Mouse (Mus musculus) ES-E14 (cell line): Measurements from ENCODE around the gene Ms4a5. TPM values are rescaled to one million over a fixed set of nuclear protein-coding genes. Genes with fewer than 3 reads are reported as not detected.

Experiments used
- DNase-seq: peaks from one replicate; pipeline ENCODE4 v3.0.0-alpha.2; 2013; ENCODE audit warnings: low read depth, low spot score
- H3K27ac ChIP-seq: 2 replicates; pipeline ENCODE4 v1.5.1; 2012; ENCODE audit warnings: low read depth, mild to moderate bottlenecking, low read length, moderate library complexity, mixed read lengths; ENCODE audit not compliant: poor library complexity, insufficient read depth, severe bottlenecking
- H3K36me3 ChIP-seq: 2 replicates; pipeline ENCODE4 v1.6.1; 2012; ENCODE audit warnings: mild to moderate bottlenecking, low read length, moderate library complexity, mixed read lengths; ENCODE audit not compliant: control insufficient read depth, poor library complexity, insufficient read depth, severe bottlenecking
- H3K4me1 ChIP-seq, 2 experiments: fragments of 150-350 bp in 1 of 2; sonication (generic) in 1 of 2; 2 replicates each; pipeline ENCODE4 v1.6.1; 2012; ENCODE audit warnings: low read length in 2 of 2, mild to moderate bottlenecking in 1 of 2, mixed read lengths in 1 of 2; ENCODE audit not compliant: control insufficient read depth in 2 of 2, insufficient read depth in 2 of 2, poor library complexity in 1 of 2
- H3K4me3 ChIP-seq, 2 experiments: fragments of 150-350 bp in 1 of 2; sonication (generic) in 1 of 2; 2 replicates each; pipeline ENCODE4 v1.5.1; 2012; ENCODE audit warnings: low read length in 2 of 2, low read depth in 1 of 2, mild to moderate bottlenecking in 1 of 2, mixed read lengths in 1 of 2; ENCODE audit not compliant: insufficient read depth in 1 of 2, poor library complexity in 1 of 2, severe bottlenecking in 1 of 2
- H3K9ac ChIP-seq: 2 replicates; pipeline ENCODE4 v1.6.1; 2012; ENCODE audit warnings: low read depth, mild to moderate bottlenecking, low read length, mixed read lengths; ENCODE audit not compliant: poor library complexity, insufficient read depth, severe bottlenecking
- H3K9me3 ChIP-seq: fragments of 150-350 bp; sonication (generic); 2 replicates; pipeline ENCODE4 v1.6.1; 2012; ENCODE audit warnings: low read depth, mild to moderate bottlenecking, low read length; ENCODE audit not compliant: control insufficient read depth, insufficient read depth
- CHD2 ChIP-seq: IDR thresholded peaks from 2 replicates; pipeline ENCODE4 v1.6.1; 2014; ENCODE audit warnings: mild to moderate bottlenecking, low read depth, low read length, inconsistent platforms
- HCFC1 ChIP-seq: IDR thresholded peaks from 2 replicates; pipeline ENCODE4 v1.6.1; 2012; ENCODE audit warnings: low read length, inconsistent platforms, borderline replicate concordance; ENCODE audit not compliant: insufficient read depth
- MAFK ChIP-seq: IDR thresholded peaks from 2 replicates; pipeline ENCODE4 v1.6.1; 2014; ENCODE audit warnings: mild to moderate bottlenecking, low read depth, low read length, inconsistent platforms; ENCODE audit not compliant: insufficient read depth
- ZC3H11A ChIP-seq: IDR thresholded peaks from 2 replicates; pipeline ENCODE4 v1.6.1; 2012; ENCODE audit warnings: low read depth, mild to moderate bottlenecking, inconsistent platforms, low read length, borderline replicate concordance
- ZNF384 ChIP-seq: IDR thresholded peaks from 2 replicates; pipeline ENCODE4 v1.6.1; 2012; ENCODE audit warnings: low read depth, low read length, inconsistent platforms
- in situ Hi-C, 2 experiments: fragments of 600-800 bp; cut with MboI; formaldehyde crosslinking; loops; one replicate each; pipeline ENCODE4 v1.15.1; 2025; ENCODE audit warnings: low sequenced_read_pairs in 2 of 2, inconsistent platforms in 1 of 2; ENCODE audit not compliant: unreplicated experiment in 2 of 2
- total RNA-seq: library from RNA; depleted of rRNA; stranded (reverse); fragments of 300-350 nt; gene quantifications from 2 replicates; pipeline ENCODE4 v1.2.3, GENCODE M21; 2012; rRNA removed

Ms4a5 gene
- total RNA-seq, 1 experiment = not detected

DNA sequence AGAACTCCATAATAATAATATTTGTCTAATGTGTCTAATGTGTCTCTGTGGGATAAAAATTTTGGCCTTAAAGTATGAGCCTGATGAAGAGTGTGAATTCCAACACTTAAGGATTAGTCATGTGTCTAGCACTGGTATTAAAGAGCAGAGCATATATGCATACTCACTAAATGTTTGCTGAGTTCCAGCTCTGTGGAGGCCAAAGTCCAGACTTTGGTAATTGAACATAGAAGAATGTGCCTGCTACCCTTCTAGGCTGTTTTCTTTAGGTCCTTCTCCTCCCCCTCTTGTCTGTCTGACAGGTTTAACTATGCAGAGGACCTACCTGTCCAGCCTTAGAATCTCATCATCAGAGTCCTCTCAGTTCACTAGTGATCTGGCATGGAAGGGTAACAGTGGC is 47.9 kb downstream of the Ms4a5 start:
- no peak for DNase-seq
- no peak overlapping the region for H3K27ac ChIP-seq
- in situ Hi-C loops = no loop called here
- no peaks in the 10 kb centered on the region for H3K36me3 ChIP-seq
- TF ChIP-seq ZC3H11A (no peak), MAFK (no peak), CHD2 (no peak)
- H3K4me3 ChIP-seq = no peak overlapping the region
- no peak overlapping the region for H3K9ac ChIP-seq
- no peaks in the 10 kb centered on the region for H3K9me3 ChIP-seq
- no peaks in the 10 kb centered on the region for H3K4me1 ChIP-seq

DNA sequence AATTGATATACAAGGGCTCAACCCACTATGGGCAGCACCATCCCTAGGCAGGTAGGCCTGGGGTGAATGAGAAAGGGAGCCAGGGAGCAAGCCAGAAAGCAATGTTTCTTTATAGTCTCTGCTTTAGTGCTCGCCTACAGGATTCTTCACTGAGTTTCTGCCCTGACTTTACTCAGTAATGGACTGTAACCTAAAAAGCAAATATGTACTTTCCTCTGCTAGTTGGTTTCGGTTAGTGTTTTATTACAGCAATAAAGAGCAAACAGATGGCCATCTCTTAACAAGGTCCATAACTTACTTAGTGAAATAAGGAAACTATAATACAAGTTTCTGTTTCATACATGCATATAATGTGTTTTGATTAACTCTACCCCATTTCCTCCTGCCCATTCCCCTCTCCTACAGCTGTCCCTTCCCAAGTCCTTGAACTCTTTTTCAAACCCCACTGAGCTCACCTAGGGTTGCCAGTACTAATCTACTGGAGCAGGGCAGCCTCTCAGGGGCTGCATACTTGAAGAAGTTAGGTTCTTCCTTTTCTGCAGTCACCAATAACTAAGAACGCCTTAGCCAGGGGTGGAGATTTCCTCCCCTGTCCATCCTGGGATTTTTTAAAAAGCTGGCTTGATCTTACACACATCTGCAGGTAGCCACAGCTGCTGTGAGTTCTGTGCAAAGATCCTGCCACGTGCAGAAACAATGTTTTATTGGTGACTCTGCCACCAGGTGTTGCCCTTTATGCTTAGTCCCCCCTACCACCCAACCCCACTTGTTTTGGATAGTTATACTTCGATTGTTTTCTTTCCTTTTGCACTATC is 48.5 kb downstream of the Ms4a5 start:
- no peaks in the 10 kb centered on the region for H3K36me3 ChIP-seq
- no peaks in the 10 kb centered on the region for H3K9me3 ChIP-seq
- H3K9ac ChIP-seq = no peak overlapping the region
- H3K27ac ChIP-seq = no peak overlapping the region
- no peak for DNase-seq
- no peaks in the 10 kb centered on the region for H3K4me1 ChIP-seq
- in situ Hi-C loops = no loop called here
- TF ChIP-seq ZC3H11A (no peak), MAFK (no peak), ZNF384 (no peak), CHD2 (no peak), HCFC1 (no peak)
- H3K4me3 ChIP-seq = no peak overlapping the region

DNA sequence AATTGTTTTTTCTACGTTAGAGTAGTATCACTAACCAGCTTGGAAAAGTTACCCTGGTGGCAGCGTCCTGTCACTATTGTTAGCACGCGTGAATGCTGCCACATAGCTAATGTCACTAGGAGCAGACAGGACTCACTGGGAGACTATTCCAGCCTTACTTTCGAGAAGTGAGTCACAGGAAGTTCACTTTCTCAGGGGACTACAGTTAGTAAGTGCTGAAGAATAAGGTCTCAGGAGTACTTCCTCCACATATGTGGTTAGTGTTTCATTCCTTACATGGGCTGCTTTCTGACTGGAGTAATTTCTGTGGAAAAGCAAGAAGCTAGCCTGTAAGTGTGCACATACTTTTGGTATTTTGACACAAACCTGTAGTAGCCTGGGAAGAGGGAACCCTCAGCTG is 49.4 kb downstream of the Ms4a5 start:
- no peak for DNase-seq
- H3K4me3 ChIP-seq = no peak overlapping the region
- no peaks in the 10 kb centered on the region for H3K4me1 ChIP-seq
- H3K36me3 ChIP-seq = no peaks in the 10 kb centered on the region
- no peak overlapping the region for H3K27ac ChIP-seq
- H3K9ac ChIP-seq = no peak overlapping the region
- TF ChIP-seq ZNF384 = no peak
- TF ChIP-seq HCFC1 = no peak
- no peak for TF ChIP-seq MAFK
- no peak for TF ChIP-seq CHD2
- no peak for TF ChIP-seq ZC3H11A
- H3K9me3 ChIP-seq = no peaks in the 10 kb centered on the region
- in situ Hi-C loops = no loop called here

DNA sequence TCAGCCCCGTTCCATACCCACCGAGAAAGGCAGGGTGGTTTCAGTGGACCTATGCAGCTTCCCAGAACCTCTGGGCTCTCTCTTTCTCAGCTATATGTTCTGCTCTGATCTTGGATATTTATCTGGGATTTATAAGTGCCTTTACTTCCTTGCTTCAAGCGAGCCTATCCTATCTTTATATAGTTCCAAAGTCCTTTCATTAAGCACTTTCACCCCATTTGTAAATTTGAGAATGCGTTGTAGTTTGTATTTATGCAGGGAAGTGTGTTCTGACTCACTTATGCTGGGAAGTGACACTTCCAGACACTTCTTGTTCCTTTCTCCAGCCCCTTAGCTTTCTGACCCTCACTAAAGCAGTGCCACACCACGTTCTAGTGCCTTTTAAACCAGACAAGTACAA is 51.3 kb downstream of the Ms4a5 start, which contains the start of gene Ms4a12:
TSS of gene Ms4a12 (minus strand) at position 101 of the 400 bp plus-strand sequence.
- H3K9ac ChIP-seq = no peak within 1 kb of the TSS
- H3K9me3 ChIP-seq = no peaks in the 10 kb centered on the region
- no peak for DNase-seq
- no peak within 1 kb of the TSS for H3K27ac ChIP-seq
- no peak within 1 kb of the TSS for H3K4me3 ChIP-seq
- no peaks in the 10 kb centered on the region for H3K4me1 ChIP-seq
- no peak for TF ChIP-seq ZC3H11A
- TF ChIP-seq HCFC1 = no peak
- no peak for TF ChIP-seq CHD2
- TF ChIP-seq MAFK = no peak
- TF ChIP-seq ZNF384 = no peak
- in situ Hi-C loops = no loop called here
- no peaks in the 10 kb centered on the region for H3K36me3 ChIP-seq

Other genes starting within 250 kb of the Ms4a5 start
- not detected in 2 replicates for gene Ms4a8a, start 202.8 kb downstream of the Ms4a5 start, total RNA-seq
- gene 1700017D01Rik, start 153.0 kb downstream of the Ms4a5 start, total RNA-seq = not detected in 2 replicates
- gene 1700025F22Rik, start 118.6 kb downstream of the Ms4a5 start, total RNA-seq = not detected in 2 replicates
- not detected in 2 replicates for gene Ms4a13, start 87.1 kb downstream of the Ms4a5 start, total RNA-seq
- gene Ms4a12, start 51.4 kb downstream of the Ms4a5 start, total RNA-seq = not detected in 2 replicates
- gene Ms4a1, start 17.6 kb downstream of the Ms4a5 start, total RNA-seq = 0.11 and 0.62 TPM in 2 replicates
- 0.69 and 0.71 TPM in 2 replicates for gene Ms4a14, start 30.6 kb upstream of the Ms4a5 start, total RNA-seq
- gene Ms4a7, start 52.3 kb upstream of the Ms4a5 start, total RNA-seq = 0.36 and 0.42 TPM in 2 replicates
- gene Ms4a4a, start 91.7 kb upstream of the Ms4a5 start, total RNA-seq = not detected in 2 replicates
- not detected in 2 replicates for gene Ms4a4c, start 120.9 kb upstream of the Ms4a5 start, total RNA-seq
- not detected in 2 replicates for gene Ms4a4b, start 159.7 kb upstream of the Ms4a5 start, total RNA-seq
- gene Ms4a6c, start 185.5 kb upstream of the Ms4a5 start, total RNA-seq = not detected in 2 replicates
- not detected in 2 replicates for gene Gm8369, start 202.1 kb upstream of the Ms4a5 start, total RNA-seq
- gene Ms4a6b, start 232.6 kb upstream of the Ms4a5 start, total RNA-seq = not detected in 2 replicates